Mouse (Mus musculus) retina, adult 2 months (tissue): Measurements from ENCODE around the gene Gm49380.

Source experiments
- DNase-seq: peaks from one replicate; pipeline ENCODE4 v3.0.0-alpha.2; 2012; ENCODE audit warnings: low read depth, low spot score

Gene Gm49380

GRCm38 (mm10) chr9:44047571-44048490 lies 65.5 kb downstream of the Gm49380 start:
- no peak for DNase-seq

GRCm38 (mm10) chr9:44047071-44047470 lies 66.2 kb downstream of the Gm49380 start:
- no peak for DNase-seq

- no peak for DNase-seq
These were observed 66.9 kb downstream of the Gm49380 start for GRCm38 (mm10) chr9:44046426-44046825.

GRCm38 (mm10) chr9:44045884-44046272 lies 67.4 kb downstream of the Gm49380 start:
- DNase-seq = no peak

GRCm38 (mm10) chr9:44045158-44045883 lies 68.0 kb downstream of the Gm49380 start:
- no peak for DNase-seq

- DNase-seq = no peak
These were observed 68.7 kb downstream of the Gm49380 start for GRCm38 (mm10) chr9:44044426-44045157.

- DNase-seq = no peak
These were observed 69.4 kb downstream of the Gm49380 start for GRCm38 (mm10) chr9:44043708-44044425.

GRCm38 (mm10) chr9:44042836-44043707 lies 70.2 kb downstream of the Gm49380 start, which contains the start of gene Thy1:
Gene Thy1 (plus strand): TSS chr9:44043384.
- DNase-seq = no peak

GRCm38 (mm10) chr9:44042396-44042680 lies 71.0 kb downstream of the Gm49380 start:
- no peak for DNase-seq

- DNase-seq = no peak
These were observed 71.5 kb downstream of the Gm49380 start for GRCm38 (mm10) chr9:44041511-44042395.

GRCm38 (mm10) chr9:44037106-44037505 lies 76.2 kb downstream of the Gm49380 start:
- no peak for DNase-seq

GRCm38 (mm10) chr9:44033957-44034727 lies 79.2 kb downstream of the Gm49380 start:
- DNase-seq = no peak

- DNase-seq = no peak
These were observed 80.0 kb downstream of the Gm49380 start for GRCm38 (mm10) chr9:44033317-44033716.

GRCm38 (mm10) chr9:44031946-44032345 lies 81.4 kb downstream of the Gm49380 start:
- DNase-seq = no peak

GRCm38 (mm10) chr9:44031079-44031478 lies 82.2 kb downstream of the Gm49380 start:
- DNase-seq = no peak

- no peak for DNase-seq
These were observed 82.7 kb downstream of the Gm49380 start for GRCm38 (mm10) chr9:44030646-44031045.

GRCm38 (mm10) chr9:44029580-44030236 lies 83.6 kb downstream of the Gm49380 start:
- no peak for DNase-seq

GRCm38 (mm10) chr9:44024096-44024495 lies 89.2 kb downstream of the Gm49380 start:
- no peak for DNase-seq
